Mouse (Mus musculus) MEL (cell line): ENCODE measurements around the gene Cacna1h. TPM values are rescaled to one million over a fixed set of nuclear protein-coding genes. Genes with fewer than 3 reads are reported as not detected.

Experiments
- DNase-seq: peaks from one replicate; pipeline ENCODE4 v3.0.0; 2011; ENCODE audit warnings: low read depth, low spot score
- H3K27ac ChIP-seq: 2 replicates; pipeline ENCODE4 v1.5.1; 2012; ENCODE audit warnings: low read depth, mild to moderate bottlenecking, control low read depth, low read length, moderate library complexity; ENCODE audit not compliant: control insufficient read depth
- H3K27me3 ChIP-seq, 2 experiments: fragments of 150-350 bp in 1 of 2; sonication (generic) in 1 of 2; 2 replicates each; pipeline ENCODE4 v1.6.1; 2012; ENCODE audit warnings: low read length in 2 of 2, mild to moderate bottlenecking in 2 of 2, improper control_type of control experiment in 1 of 2, moderate library complexity in 1 of 2; ENCODE audit not compliant: insufficient read depth in 2 of 2, control insufficient read depth in 1 of 2
- H3K36me3 ChIP-seq, 2 experiments: 2 replicates each; pipeline ENCODE4 v1.6.1; 2012 to 2014; ENCODE audit warnings: low read length in 2 of 2, improper control_type of control experiment in 1 of 2, inconsistent platforms in 1 of 2, mild to moderate bottlenecking in 1 of 2; ENCODE audit not compliant: insufficient read depth in 2 of 2, control insufficient read depth in 1 of 2
- H3K4me1 ChIP-seq, 2 experiments: fragments of 150-350 bp in 1 of 2; sonication (generic) in 1 of 2; 2 replicates each; pipeline ENCODE4 v1.6.1; 2012; ENCODE audit warnings: low read length in 2 of 2, improper control_type of control experiment in 1 of 2, mild to moderate bottlenecking in 1 of 2; ENCODE audit not compliant: insufficient read depth in 2 of 2, control insufficient read depth in 1 of 2
- H3K4me3 ChIP-seq, 2 experiments: fragments of 150-350 bp in 1 of 2; sonication (generic) in 1 of 2; 2 replicates each; pipeline ENCODE4 v1.5.1; 2012; ENCODE audit warnings: low read depth in 2 of 2, low read length in 2 of 2, mild to moderate bottlenecking in 2 of 2, moderate library complexity in 2 of 2, control low read depth in 1 of 2, improper control_type of control experiment in 1 of 2; ENCODE audit not compliant: control insufficient read depth in 1 of 2, insufficient read depth in 1 of 2
- H3K79me2 ChIP-seq: 2 replicates; pipeline ENCODE4 v1.6.1; 2012; ENCODE audit warnings: mild to moderate bottlenecking, low read length, moderate library complexity; ENCODE audit not compliant: control insufficient read depth, poor library complexity, insufficient read depth
- H3K9ac ChIP-seq: 2 replicates; pipeline ENCODE4 v1.6.1; 2012; ENCODE audit warnings: low read depth, mild to moderate bottlenecking, control low read depth, low read length, moderate library complexity; ENCODE audit not compliant: control insufficient read depth, poor library complexity, severe bottlenecking
- H3K9me3 ChIP-seq: fragments of 150-350 bp; sonication (generic); replicated peaks from 2 replicates; pipeline ENCODE4 v1.6.1; 2012; ENCODE audit warnings: mild to moderate bottlenecking, low read length, improper control_type of control experiment, moderate library complexity; ENCODE audit not compliant: insufficient read depth
- CTCF ChIP-seq, 3 experiments: IDR thresholded peaks in 2 of 3; conservative IDR thresholded peaks in 1 of 3; 2 replicates each; pipeline ENCODE4 v1.5.1; 2011 to 2012; ENCODE audit warnings: low read length in 3 of 3, low read depth in 2 of 3, mild to moderate bottlenecking in 2 of 3, improper control_type of control experiment in 1 of 3, inconsistent platforms in 1 of 3, mixed read lengths in 1 of 3, moderate library complexity in 1 of 3; ENCODE audit not compliant: control insufficient read depth in 1 of 3, insufficient read depth in 1 of 3, poor library complexity in 1 of 3, severe bottlenecking in 1 of 3
- EP300 ChIP-seq, 2 experiments: IDR thresholded peaks; 2 replicates each; pipeline ENCODE4 v1.6.1; 2011; ENCODE audit warnings: improper control_type of control experiment in 2 of 2, low read length in 2 of 2, low read depth in 1 of 2, mild to moderate bottlenecking in 1 of 2
- GABPA ChIP-seq: IDR thresholded peaks from 2 replicates; pipeline ENCODE4 v1.6.1; 2012; ENCODE audit warnings: low read depth, mild to moderate bottlenecking, inconsistent platforms, low read length, improper control_type of control experiment, moderate library complexity
- MAFK ChIP-seq: IDR thresholded peaks from 2 replicates; pipeline ENCODE4 v1.6.1; 2011; ENCODE audit warnings: low read depth, mild to moderate bottlenecking, low read length, improper control_type of control experiment, borderline replicate concordance
- MAZ ChIP-seq: IDR thresholded peaks from 2 replicates; pipeline ENCODE4 v1.6.1; 2012; ENCODE audit warnings: low read depth, mild to moderate bottlenecking, inconsistent platforms, low read length, improper control_type of control experiment
- MEF2A ChIP-seq: IDR thresholded peaks from 2 replicates; pipeline ENCODE4 v1.6.1; 2014; ENCODE audit warnings: low read depth, mild to moderate bottlenecking, inconsistent platforms, low read length, improper control_type of control experiment; ENCODE audit not compliant: poor library complexity, insufficient replicate concordance, severe bottlenecking; ENCODE audit errors: extremely low read depth
- MYB ChIP-seq: IDR thresholded peaks from 2 replicates; pipeline ENCODE4 v1.6.1; 2011; ENCODE audit warnings: mild to moderate bottlenecking, low read depth, low read length, improper control_type of control experiment
- MYC ChIP-seq: IDR thresholded peaks from 2 replicates; pipeline ENCODE4 v1.6.1; 2011; ENCODE audit warnings: low read depth, mild to moderate bottlenecking, low read length, improper control_type of control experiment, moderate library complexity
- POLR2AphosphoS5 ChIP-seq: IDR thresholded peaks from 2 replicates; pipeline ENCODE4 v1.6.1; 2012; ENCODE audit warnings: low read depth, borderline replicate concordance, mild to moderate bottlenecking, inconsistent platforms, low read length, moderate library complexity, mixed read lengths
- RCOR1 ChIP-seq: IDR thresholded peaks from 2 replicates; pipeline ENCODE4 v1.6.1; 2012; ENCODE audit warnings: low read depth, mild to moderate bottlenecking, inconsistent platforms, low read length, improper control_type of control experiment
- SIN3A ChIP-seq: IDR thresholded peaks from 2 replicates; pipeline ENCODE4 v1.6.1; 2012; ENCODE audit warnings: low read length, improper control_type of control experiment, inconsistent platforms
- SMC3 ChIP-seq: IDR thresholded peaks from 2 replicates; pipeline ENCODE4 v1.6.1; 2011; ENCODE audit warnings: low read depth, low read length, improper control_type of control experiment
- TBP ChIP-seq: IDR thresholded peaks from 2 replicates; pipeline ENCODE4 v1.8.0; 2011; ENCODE audit warnings: low read depth, low read length, improper control_type of control experiment
- USF2 ChIP-seq, 2 experiments: IDR thresholded peaks; 2 replicates each; pipeline ENCODE4 v1.6.1; 2011 to 2012; ENCODE audit warnings: improper control_type of control experiment in 2 of 2, low read length in 2 of 2, borderline replicate concordance in 1 of 2, inconsistent platforms in 1 of 2, low read depth in 1 of 2, mild to moderate bottlenecking in 1 of 2; ENCODE audit not compliant: insufficient read depth in 1 of 2
- ZKSCAN1 ChIP-seq: IDR thresholded peaks from 2 replicates; pipeline ENCODE4 v1.6.1; 2012; ENCODE audit warnings: low read depth, mild to moderate bottlenecking, inconsistent platforms, low read length, improper control_type of control experiment, moderate library complexity
- polyA plus RNA-seq, 2 experiments: library from polyadenylated mRNA; stranded (reverse) in 1 of 2; unstranded in 1 of 2; fragments of >175 nt in 1 of 2; fragments of >200 nt in 1 of 2; gene quantifications; 2 replicates each; pipeline versions ENCODE4 v1.2.1 to v1.2.4; 2012; ENCODE audit warnings: low replicate concordance in 2 of 2, low read depth in 1 of 2; ENCODE audit not compliant: insufficient read length in 2 of 2, insufficient read depth in 1 of 2, missing spikeins in 1 of 2
- total RNA-seq: library from RNA; depleted of rRNA; stranded (reverse); fragments of 300-350 nt; gene quantifications from 2 replicates; pipeline ENCODE4 v1.2.3, GENCODE M21; 2012

The Cacna1h gene
- total and polyA plus RNA-seq, 3 experiments, result 0.25 to 0.31 TPM; not detected in 1

DNA sequence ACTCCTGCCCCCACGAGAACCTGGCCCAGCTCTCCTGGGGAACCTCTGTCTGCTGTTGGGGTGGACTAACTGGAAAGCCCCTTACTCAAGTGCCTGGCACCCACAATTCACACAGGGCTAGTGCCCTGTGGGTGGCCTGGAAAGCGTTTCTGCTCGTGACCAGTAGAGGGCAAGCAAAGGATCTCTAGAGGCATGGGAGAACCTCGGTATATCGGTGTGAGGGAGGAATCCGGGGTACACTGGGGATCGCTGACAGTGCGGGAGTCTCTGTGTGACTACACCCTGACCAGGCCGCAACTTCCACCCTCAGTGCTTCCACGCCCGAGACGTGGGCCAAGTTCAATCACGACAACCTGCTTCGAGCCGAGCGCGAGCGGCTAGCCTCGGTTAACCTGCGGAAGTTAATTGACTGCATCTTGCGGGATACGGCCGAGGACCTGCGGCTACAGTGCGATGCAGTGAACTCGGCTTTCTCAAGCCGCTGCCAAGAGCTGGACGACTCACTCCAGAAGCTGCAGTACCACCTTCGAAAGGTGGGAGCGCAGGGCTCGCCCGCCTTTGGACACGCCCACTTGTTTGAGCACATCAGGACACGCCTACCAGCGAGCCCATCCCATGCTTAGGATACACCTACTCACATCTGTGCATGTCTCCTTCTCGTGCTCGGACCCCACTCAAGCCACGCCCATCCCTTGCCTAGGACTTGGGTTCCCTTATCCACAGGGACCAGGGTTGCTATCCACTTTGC is 40.9 kb upstream of the Cacna1h start:
- Histone ChIP-seq H3K79me2 (no peaks in the 10 kb centered on the region), H3K36me3 (no peaks in the 10 kb centered on the region), H3K9ac (no peak overlapping the region), H3K27me3 (no peaks in the 10 kb centered on the region), H3K9me3 (no peaks in the 10 kb centered on the region), H3K27ac (no peak overlapping the region), H3K4me1 (no peaks in the 10 kb centered on the region), H3K4me3 (no peak overlapping the region)
- peak; percentile 56 for DNase-seq
- peak; percentile 40 for TF ChIP-seq SMC3
- TF ChIP-seq MYC, result no peak
- no peak for TF ChIP-seq USF2 (IDR thresholded peaks at IDR 0.05; ENCODE audit: borderline replicate concordance in 1 of 2, insufficient read depth in 1 of 2, low read depth in 1 of 2, low read length in 2 of 2)
- peak in 2 of 3 experiments; percentile 54 to 55 for TF ChIP-seq CTCF (IDR thresholded peaks at IDR 0.05 in 2 of 3, conservative IDR thresholded peaks at IDR 0.05 in 1 of 3; ENCODE audit: control insufficient read depth in 1 of 3, insufficient read depth in 1 of 3, low read depth in 2 of 3, low read length in 3 of 3, poor library complexity in 1 of 3, severe bottlenecking in 1 of 3)
- TF ChIP-seq, all 39 proteins: peak for 2

DNA sequence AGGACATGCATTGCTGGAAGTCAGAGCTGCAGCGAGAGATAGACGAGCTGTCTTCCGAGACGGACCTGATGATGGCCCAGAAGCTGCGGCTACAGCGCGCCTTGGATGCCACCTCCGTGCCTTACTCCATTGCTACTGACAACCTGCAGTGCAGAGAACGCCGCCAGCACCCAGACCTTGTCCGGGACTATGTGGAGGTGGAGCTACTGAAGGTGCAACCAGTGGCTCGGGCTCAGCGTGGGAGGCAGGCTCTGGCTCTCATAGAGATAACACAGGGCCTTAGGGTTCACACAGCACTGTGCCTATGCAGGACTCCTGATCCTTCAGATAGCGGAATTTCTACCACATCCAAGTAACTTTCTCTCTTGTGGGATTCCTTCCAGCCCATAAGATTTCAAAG is 38.5 kb upstream of the Cacna1h start:
- H3K36me3 ChIP-seq, result no peaks in the 10 kb centered on the region
- H3K27ac ChIP-seq, result no peak overlapping the region
- no peaks in the 10 kb centered on the region for H3K79me2 ChIP-seq
- TF ChIP-seq TBP (no peak), EP300 (IDR thresholded peaks at IDR 0.05; ENCODE audit: low read depth in 1 of 2, low read length in 2 of 2) (no peak), SMC3 (no peak), MYB (no peak), POLR2AphosphoS5 (no peak)
- TF ChIP-seq, all 39 proteins: peak for 0
- H3K4me3 ChIP-seq, result no peak overlapping the region
- no peaks in the 10 kb centered on the region for H3K4me1 ChIP-seq
- peak; percentile 6 for DNase-seq
- H3K9ac ChIP-seq, result no peak overlapping the region
- H3K9me3 ChIP-seq, result no peaks in the 10 kb centered on the region
- H3K27me3 ChIP-seq, result peaks cover 0 to 3% of the 10 kb centered on the region in 2 experiments; a peak in 1 of 4 replicates

GRCm38 (mm10) chr17:25471418-25471817 is 37.8 kb upstream of the Cacna1h start:
- Histone ChIP-seq H3K9ac (no peak overlapping the region), H3K27me3 (peaks cover 2 to 3% of the 10 kb centered on the region in 2 experiments; a peak in 3 of 4 replicates), H3K9me3 (no peaks in the 10 kb centered on the region), H3K36me3 (no peaks in the 10 kb centered on the region), H3K4me1 (no peaks in the 10 kb centered on the region), H3K79me2 (no peaks in the 10 kb centered on the region), H3K4me3 (no peak overlapping the region), H3K27ac (no peak overlapping the region)
- no peak for TF ChIP-seq MAZ
- TF ChIP-seq GABPA, result no peak
- TF ChIP-seq EP300 (IDR thresholded peaks at IDR 0.05; ENCODE audit: low read depth in 1 of 2, low read length in 2 of 2), result no peak
- TF ChIP-seq MAFK, result no peak
- no peak for TF ChIP-seq SIN3A
- no peak for TF ChIP-seq MEF2A
- TF ChIP-seq ZKSCAN1, result no peak
- TF ChIP-seq RCOR1, result no peak
- no peak for TF ChIP-seq TBP
- DNase-seq, result no peak
